Mouse (Mus musculus) lung, embryonic 14.5 days (tissue): ENCODE measurements around the gene Enox1. TPM values are rescaled to one million over a fixed set of nuclear protein-coding genes. Genes with fewer than 3 reads are reported as not detected.

Source experiments
- ATAC-seq: fragments of 200-750 bp; cut with Nextera tagmentation; 2 replicates; pipeline ENCODE4 v1.8.0; 2017; ENCODE audit warnings: mild to moderate bottlenecking, moderate TSS enrichment, moderate library complexity; ENCODE audit not compliant: insufficient read depth
- DNase-seq: peaks from one replicate; pipeline ENCODE4 v3.0.0-alpha.2; 2015
- H3K27ac ChIP-seq: fragments of 300-500 bp; sonication (generic); 2 replicates; pipeline ENCODE4 v1.5.1; 2014; ENCODE audit warnings: low read depth, mild to moderate bottlenecking, moderate library complexity
- H3K27me3 ChIP-seq: fragments of 300-500 bp; sonication (generic); 2 replicates; pipeline ENCODE4 v1.6.1; 2014; ENCODE audit warnings: low read length, control low read depth; ENCODE audit not compliant: insufficient read depth
- H3K36me3 ChIP-seq: fragments of 300-500 bp; sonication (generic); 2 replicates; pipeline ENCODE4 v1.6.1; 2014; ENCODE audit warnings: control low read depth; ENCODE audit not compliant: insufficient read depth
- H3K4me1 ChIP-seq: fragments of 300-500 bp; sonication (generic); 2 replicates; pipeline ENCODE4 v1.6.1; 2014; ENCODE audit warnings: antibody characterized with exemption, control low read depth; ENCODE audit not compliant: insufficient read depth
- H3K4me2 ChIP-seq: fragments of 300-500 bp; sonication (generic); 2 replicates; pipeline ENCODE4 v1.6.1; 2014; ENCODE audit warnings: mild to moderate bottlenecking
- H3K4me3 ChIP-seq: fragments of 300-500 bp; sonication (generic); 2 replicates; pipeline ENCODE4 v1.5.1; 2014; ENCODE audit warnings: low read depth, low read length
- H3K9ac ChIP-seq: fragments of 300-500 bp; sonication (generic); 2 replicates; pipeline ENCODE4 v1.6.1; 2014
- H3K9me3 ChIP-seq: fragments of 300-500 bp; sonication (generic); 2 replicates; pipeline ENCODE4 v1.6.1; 2016; ENCODE audit warnings: low read depth, low read length, control low read depth
- CTCF ChIP-seq: IDR thresholded peaks from 2 replicates; pipeline ENCODE4 v1.5.1; 2016; ENCODE audit warnings: antibody characterized with exemption, low read depth
- WGBS: fragments of 180-500 bp; shearing (Covaris S2); extraction: QIAGEN DNeasy Blood & Tissue Kit; methylation state at CpG from one replicate; pipeline ENCODE4 v1.1.7; 2014; 5-methylcytosine and 5-hydroxymethylcytosine counted together
- polyA plus RNA-seq: library from polyadenylated mRNA; unstranded; fragments of >200 nt; fragmentation: Nextera tagmentation; extraction: Ambion mirVana; gene quantifications from 2 replicates; pipeline ENCODE4 v1.2.1, GENCODE M21; 2014

Enox1 gene
- polyA plus RNA-seq, 1 experiment from 2014 or later = 2.8 TPM

- Histone ChIP-seq H3K9me3 (no peaks in the 10 kb centered on the region), H3K4me3 (no peak overlapping the region), H3K4me2 (no peak overlapping the region), H3K27me3 (no peaks in the 10 kb centered on the region), H3K27ac (no peak overlapping the region), H3K36me3 (no peaks in the 10 kb centered on the region), H3K9ac (no peak overlapping the region), H3K4me1 (no peaks in the 10 kb centered on the region)
- DNase-seq (no peak), ATAC-seq (no peak)
- TF ChIP-seq CTCF = no peak
- 46% methylated on average over 4 of the region's 4 CpGs for WGBS
Measured at GRCm38 (mm10) chr14:77258186-77258585, 101.6 kb downstream of the Enox1 start.

GRCm38 (mm10) chr14:77259686-77260085 is 103.1 kb downstream of the Enox1 start:
- Histone ChIP-seq H3K4me3 (no peak overlapping the region), H3K4me2 (no peak overlapping the region), H3K36me3 (no peaks in the 10 kb centered on the region), H3K27me3 (no peaks in the 10 kb centered on the region), H3K9ac (no peak overlapping the region), H3K9me3 (no peaks in the 10 kb centered on the region), H3K4me1 (no peaks in the 10 kb centered on the region), H3K27ac (no peak overlapping the region)
- DNase-seq (no peak), ATAC-seq (no peak)
- TF ChIP-seq CTCF = no peak
- WGBS = 92% methylated on average over 5 of the region's 5 CpGs

GRCm38 (mm10) chr14:77260107-77260506 is 103.5 kb downstream of the Enox1 start:
- H3K9me3 ChIP-seq = no peaks in the 10 kb centered on the region
- no peak overlapping the region for H3K4me2 ChIP-seq
- no peak overlapping the region for H3K9ac ChIP-seq
- TF ChIP-seq CTCF = no peak
- H3K4me3 ChIP-seq = no peak overlapping the region
- H3K27ac ChIP-seq = no peak overlapping the region
- no peaks in the 10 kb centered on the region for H3K36me3 ChIP-seq
- no peaks in the 10 kb centered on the region for H3K4me1 ChIP-seq
- no peak for DNase-seq
- no peaks in the 10 kb centered on the region for H3K27me3 ChIP-seq
- no peak for ATAC-seq
- WGBS = 55% methylated on average over 4 of the region's 4 CpGs

- Histone ChIP-seq H3K9me3 (no peaks in the 10 kb centered on the region), H3K27me3 (no peaks in the 10 kb centered on the region), H3K9ac (no peak overlapping the region), H3K4me2 (no peak overlapping the region), H3K4me3 (no peak overlapping the region), H3K4me1 (no peaks in the 10 kb centered on the region), H3K36me3 (no peaks in the 10 kb centered on the region), H3K27ac (no peak overlapping the region)
- ATAC-seq (no peak), DNase-seq (no peak)
- no peak for TF ChIP-seq CTCF
- 71% methylated on average over 17 of the region's 17 CpGs for WGBS
Measured at GRCm38 (mm10) chr14:77266805-77267771, 110.5 kb downstream of the Enox1 start.

- H3K4me2 ChIP-seq = peak overlapping the region; percentile 10; the same call in 1 of the 2 replicates
- H3K9ac ChIP-seq = no peak overlapping the region
- H3K9me3 ChIP-seq = no peaks in the 10 kb centered on the region
- WGBS = 55% methylated on average over 12 of the region's 12 CpGs
- DNase-seq (no peak), ATAC-seq (no peak)
- H3K4me1 ChIP-seq = no peaks in the 10 kb centered on the region
- no peaks in the 10 kb centered on the region for H3K27me3 ChIP-seq
- no peak for TF ChIP-seq CTCF
- H3K4me3 ChIP-seq = no peak overlapping the region
- no peak overlapping the region for H3K27ac ChIP-seq
- H3K36me3 ChIP-seq = no peaks in the 10 kb centered on the region
Measured at GRCm38 (mm10) chr14:77272248-77272930, 115.8 kb downstream of the Enox1 start.

- 51% methylated on average over 13 of the region's 13 CpGs for whole genome bisulfite sequencing
- H3K4me3 ChIP-seq = no peak overlapping the region
- ATAC-seq (no peak), DNase-seq (peak; percentile 15)
- no peaks in the 10 kb centered on the region for H3K36me3 ChIP-seq
- no peaks in the 10 kb centered on the region for H3K4me1 ChIP-seq
- no peaks in the 10 kb centered on the region for H3K9me3 ChIP-seq
- H3K9ac ChIP-seq = no peak overlapping the region
- no peak overlapping the region for H3K27ac ChIP-seq
- H3K4me2 ChIP-seq = peak overlapping the region; percentile 10; the same call in 1 of the 2 replicates
- TF ChIP-seq CTCF = no peak
- no peaks in the 10 kb centered on the region for H3K27me3 ChIP-seq
Measured at GRCm38 (mm10) chr14:77272931-77273446, 116.4 kb downstream of the Enox1 start.

- Histone ChIP-seq H3K4me3 (no peak overlapping the region), H3K4me2 (no peak overlapping the region), H3K27me3 (no peaks in the 10 kb centered on the region), H3K36me3 (no peaks in the 10 kb centered on the region), H3K27ac (no peak overlapping the region), H3K9ac (no peak overlapping the region), H3K4me1 (no peaks in the 10 kb centered on the region), H3K9me3 (no peaks in the 10 kb centered on the region)
- no peak for TF ChIP-seq CTCF
- DNase-seq (peak; percentile 43), ATAC-seq (no peak)
- WGBS = 43% methylated on average over 6 of the region's 6 CpGs
Measured at GRCm38 (mm10) chr14:77273721-77274120, 117.2 kb downstream of the Enox1 start.
